Mouse (Mus musculus): ENCODE data around the gene Csf3r. TPM values are rescaled to one million over a fixed set of nuclear protein-coding genes. Genes with fewer than 3 reads are reported as not detected.
"Not testable (repeated sequence)": the region's sequence is repeated elsewhere in the genome, so short reads cannot be mapped to it uniquely, and the experiment has no call there.

Csf3r gene
- polyA plus RNA-seq (2012; rRNA removed) = 5.4 and 7.2 TPM in 2 replicates

DNA sequence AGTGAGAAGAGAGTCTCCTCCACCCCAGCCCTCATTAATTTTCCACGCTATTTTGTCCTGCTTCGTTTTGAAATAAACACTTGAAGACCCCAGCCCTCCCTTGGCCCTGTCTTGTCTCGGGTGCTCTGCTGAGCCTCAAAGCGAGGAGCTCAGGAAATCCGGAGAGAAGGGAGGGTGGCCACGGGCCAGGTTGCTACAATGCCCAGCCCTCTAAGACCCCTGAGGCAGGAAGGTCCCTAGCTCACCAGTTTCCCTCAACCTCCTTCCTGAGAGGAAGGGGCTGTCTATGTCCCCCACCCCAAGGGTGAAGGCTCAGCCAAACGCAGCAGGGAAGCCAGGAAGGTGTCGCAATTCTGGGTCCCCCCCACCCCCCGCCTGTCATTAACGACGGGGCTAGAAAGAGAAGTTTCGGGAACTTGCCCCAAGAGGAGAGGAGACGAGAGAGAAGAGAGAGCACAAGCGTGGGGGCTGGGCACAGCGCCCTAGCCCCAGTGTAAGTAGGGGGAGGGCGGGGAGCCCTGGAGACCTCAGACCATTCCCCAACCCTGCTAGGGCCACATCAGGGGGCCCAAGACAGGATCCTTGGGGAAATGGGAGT, at the start of gene Csf3r:
TSS of gene Csf3r (plus strand) at position 248 of the 598 bp plus-strand sequence.
- no peak for DNase-seq (ENCODE audit: extremely low spot score in 1 of 2, low spot score in 1 of 2)

DNA sequence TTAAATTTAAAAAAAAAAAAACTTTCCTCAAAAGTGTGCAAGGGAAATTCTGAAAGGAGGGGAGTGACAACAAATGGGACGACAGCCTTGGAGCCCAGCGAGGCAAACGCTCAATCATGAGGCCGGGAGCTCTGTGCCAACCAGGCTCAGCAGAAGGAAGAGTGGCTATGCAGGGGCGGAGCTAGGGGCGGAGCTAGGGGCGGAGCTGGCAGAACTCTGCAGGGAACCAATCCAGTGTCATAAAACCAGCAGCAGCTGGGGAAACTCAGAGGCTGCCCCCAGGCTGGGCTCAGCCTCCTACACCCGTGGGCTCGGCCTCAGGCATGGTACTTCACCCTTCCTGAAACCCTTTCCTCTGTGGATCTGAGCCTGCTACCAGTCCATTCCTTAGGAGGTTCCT, 46.6 kb upstream of the Csf3r start:
- no peak for DNase-seq (ENCODE audit: extremely low spot score in 1 of 2, low spot score in 1 of 2)

- DNase-seq (ENCODE audit: extremely low spot score in 1 of 2, low spot score in 1 of 2) = no peak
Measured at GRCm38 (mm10) chr4:125983279-125983678, 41.1 kb upstream of the Csf3r start.

DNA sequence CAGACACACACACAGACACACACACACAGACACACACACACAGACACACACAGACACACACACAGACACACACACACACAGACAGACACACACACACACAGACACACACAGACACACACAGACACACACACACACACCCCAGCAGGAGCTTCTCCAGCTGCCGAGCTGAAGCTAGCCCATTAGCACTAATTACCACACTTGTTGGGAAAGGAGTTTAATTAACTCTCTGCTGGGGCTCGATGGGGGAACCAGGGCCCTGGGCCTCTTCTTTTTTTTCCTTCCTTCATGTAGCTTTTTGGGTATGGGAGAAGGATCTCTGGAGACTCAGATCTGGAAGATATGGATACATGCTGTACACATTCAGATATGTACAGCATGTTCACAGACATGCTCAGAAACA, 38.6 kb upstream of the Csf3r start:
- not testable (repeated sequence) for DNase-seq (ENCODE audit: extremely low spot score in 1 of 2, low spot score in 1 of 2)

GRCm38 (mm10) chr4:125987071-125987470, 37.3 kb upstream of the Csf3r start:
- no peak for DNase-seq (ENCODE audit: extremely low spot score in 1 of 2, low spot score in 1 of 2)

GRCm38 (mm10) chr4:125989061-125989460, 35.3 kb upstream of the Csf3r start:
- DNase-seq (ENCODE audit: extremely low spot score in 1 of 2, low spot score in 1 of 2) = no peak

- peak; percentile 30 to 85 for DNase-seq (ENCODE audit: extremely low spot score in 1 of 2, low spot score in 1 of 2)
Measured at GRCm38 (mm10) chr4:125990143-125990542, 34.2 kb upstream of the Csf3r start.

GRCm38 (mm10) chr4:125992206-125992605, 32.1 kb upstream of the Csf3r start:
- DNase-seq (ENCODE audit: extremely low spot score in 1 of 2, low spot score in 1 of 2) = no peak

DNA sequence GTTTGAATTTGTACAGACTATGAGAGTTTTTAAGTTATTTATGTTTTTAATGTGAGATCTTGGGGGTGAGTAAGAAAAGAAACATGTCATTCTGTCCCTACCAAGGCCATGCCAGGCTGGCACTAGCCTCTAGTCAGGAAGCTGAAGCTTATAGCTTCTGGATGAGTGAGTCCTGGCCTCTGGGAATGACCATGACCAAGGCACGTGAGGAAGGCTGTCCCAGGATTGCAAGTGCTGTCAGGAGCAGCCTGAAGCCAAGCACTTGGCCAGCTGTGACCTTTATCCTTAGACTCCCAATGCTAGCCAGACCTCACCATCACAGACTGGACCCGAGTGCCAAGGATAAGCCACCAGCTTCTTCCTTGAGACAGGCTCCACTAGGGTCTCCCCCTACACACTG, 31.4 kb upstream of the Csf3r start:
- DNase-seq (ENCODE audit: extremely low spot score in 1 of 2, low spot score in 1 of 2) = no peak

GRCm38 (mm10) chr4:125996576-125996975, 27.8 kb upstream of the Csf3r start:
- no peak for DNase-seq (ENCODE audit: extremely low spot score in 1 of 2, low spot score in 1 of 2)

DNA sequence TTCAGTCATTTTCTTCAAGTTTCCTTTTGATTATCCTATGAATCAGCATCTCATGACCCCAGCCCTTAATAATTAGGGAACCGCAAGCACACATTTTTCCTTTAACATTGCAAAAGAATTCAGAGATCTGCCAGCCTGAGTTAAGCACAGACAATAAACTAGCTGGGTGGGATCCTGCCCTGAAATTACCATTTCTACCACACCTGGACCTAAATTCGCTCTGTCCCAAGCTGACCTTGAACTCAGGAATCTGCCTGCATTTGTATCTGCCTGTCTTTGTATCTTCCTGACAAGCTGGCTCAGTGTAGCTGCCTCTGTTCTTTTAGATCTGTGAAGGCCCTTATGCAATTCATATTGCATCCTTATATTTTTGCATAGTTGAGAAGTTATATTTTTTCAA, 26.5 kb upstream of the Csf3r start:
- DNase-seq (ENCODE audit: extremely low spot score in 1 of 2, low spot score in 1 of 2) = no peak

- DNase-seq (ENCODE audit: extremely low spot score in 1 of 2, low spot score in 1 of 2) = no peak
Measured at GRCm38 (mm10) chr4:126001311-126002199, 22.8 kb upstream of the Csf3r start.

DNA sequence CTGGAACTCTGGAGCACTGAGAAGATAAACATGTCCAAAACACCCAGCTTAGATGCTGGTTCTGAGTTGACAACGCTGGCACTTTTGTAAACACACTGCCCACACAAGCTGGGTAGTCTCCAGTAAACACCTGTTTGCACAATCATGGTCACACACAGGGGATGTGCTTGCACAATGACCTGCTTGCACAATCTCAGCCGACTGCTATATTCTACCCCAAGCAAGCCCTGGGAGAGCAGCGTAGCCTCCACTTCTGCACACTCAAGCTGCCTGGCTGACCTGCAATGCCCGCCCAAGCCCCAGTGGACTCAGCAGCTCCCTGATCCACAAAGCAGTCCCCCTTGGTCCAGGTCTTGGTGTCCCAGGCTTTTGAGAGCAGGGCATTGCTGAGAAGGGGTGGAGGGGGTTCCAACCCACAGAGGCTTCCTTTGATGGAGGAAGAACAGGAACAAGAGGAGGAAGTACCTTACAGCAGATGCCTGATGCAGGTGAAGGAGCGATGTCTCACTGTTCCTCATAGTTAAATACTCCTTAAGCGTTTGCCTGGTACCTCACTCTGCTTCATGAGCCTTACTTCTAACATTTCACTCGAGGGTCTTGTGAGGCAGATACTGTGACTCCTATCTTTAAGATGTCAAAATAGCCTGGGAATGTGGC, 6.5 kb upstream of the Csf3r start:
- DNase-seq (ENCODE audit: extremely low spot score in 1 of 2, low spot score in 1 of 2) = no peak

DNA sequence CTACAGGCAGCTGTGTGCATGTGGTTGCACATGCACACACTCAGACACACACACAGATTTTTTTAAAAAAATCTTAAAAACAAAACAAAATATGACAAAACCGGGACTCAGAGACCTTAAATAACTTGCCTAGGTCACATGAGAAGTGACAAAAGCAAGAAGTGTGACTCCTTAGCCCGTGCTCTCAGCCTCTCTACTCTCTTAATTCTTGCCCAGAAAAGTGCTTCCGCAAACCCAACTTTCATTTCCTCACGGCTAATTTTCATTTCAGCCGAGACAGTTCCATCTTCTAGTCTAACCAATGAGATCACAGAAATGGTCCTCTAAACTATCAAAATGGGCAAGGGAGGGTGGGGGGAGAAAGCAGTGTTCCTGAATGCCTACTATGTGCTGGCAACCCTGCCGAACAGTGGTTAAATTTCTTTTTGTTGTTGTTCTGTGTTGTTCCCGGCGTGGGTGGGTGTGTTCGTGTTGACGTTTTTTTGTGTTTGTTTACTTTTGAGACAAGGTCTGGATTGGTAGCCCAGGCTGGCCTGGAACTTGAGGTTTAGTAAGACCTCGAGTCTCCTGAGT, 5.3 kb upstream of the Csf3r start:
- no peak for DNase-seq (ENCODE audit: extremely low spot score in 1 of 2, low spot score in 1 of 2)

GRCm38 (mm10) chr4:126025801-126026200, 1.5 kb downstream of the Csf3r start:
- DNase-seq (ENCODE audit: extremely low spot score in 1 of 2, low spot score in 1 of 2) = no peak

GRCm38 (mm10) chr4:126027980-126028379, 3.6 kb downstream of the Csf3r start:
- no peak for DNase-seq (ENCODE audit: extremely low spot score in 1 of 2, low spot score in 1 of 2)

DNA sequence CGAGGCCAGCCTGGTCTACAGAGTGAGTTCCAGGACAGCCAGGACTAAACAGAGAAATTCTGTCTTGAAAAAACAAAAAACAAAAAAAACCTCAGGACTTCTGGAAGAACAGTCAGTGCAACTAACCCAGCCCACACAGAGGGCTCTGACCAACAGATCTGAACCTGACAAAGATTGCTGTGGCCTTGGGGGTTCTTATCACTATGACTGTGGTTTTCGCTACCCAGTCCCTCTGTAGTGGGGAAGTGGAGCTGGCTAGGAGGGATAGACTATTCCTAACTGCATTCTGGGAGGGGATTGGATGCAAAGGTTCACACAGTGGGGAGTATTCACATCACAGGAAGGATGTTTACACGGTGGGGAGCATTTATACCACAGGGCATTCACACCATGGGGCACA, 4.7 kb downstream of the Csf3r start:
- DNase-seq (ENCODE audit: extremely low spot score in 1 of 2, low spot score in 1 of 2) = no peak

DNA sequence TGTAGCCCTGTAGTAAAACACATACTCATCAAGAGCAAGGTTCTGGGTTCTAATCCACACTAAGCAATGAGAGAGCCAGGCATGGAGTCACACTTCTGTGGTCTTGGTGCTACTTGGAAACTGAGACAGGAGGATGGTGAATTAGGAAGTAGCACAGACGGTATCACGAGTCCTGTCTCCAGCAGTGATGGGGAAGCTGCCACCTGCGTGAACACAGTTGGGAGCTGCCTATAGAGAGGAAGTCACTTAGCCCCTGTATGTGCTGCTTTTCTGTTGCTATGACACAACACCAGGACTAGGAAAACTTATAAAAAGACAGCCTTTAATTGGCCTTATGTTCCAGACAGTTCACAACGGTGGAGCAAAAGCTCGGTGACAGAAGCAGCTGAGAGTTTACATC, 6.4 kb downstream of the Csf3r start:
- no peak for DNase-seq (ENCODE audit: extremely low spot score in 1 of 2, low spot score in 1 of 2)

- DNase-seq (ENCODE audit: extremely low spot score in 1 of 2, low spot score in 1 of 2) = no peak
Measured at GRCm38 (mm10) chr4:126035413-126035812, 11.1 kb downstream of the Csf3r start.

GRCm38 (mm10) chr4:126046851-126047585, 22.7 kb downstream of the Csf3r start, which contains the start of gene Mrps15:
Mrps15 (plus strand) TSS chr4:126046925.
- peak; percentile 76 to 88 for DNase-seq (ENCODE audit: extremely low spot score in 1 of 2, low spot score in 1 of 2)
